Mouse (Mus musculus) monocyte, adult 5-6 weeks (primary cell): ENCODE data around the gene Iqsec2. TPM values are rescaled to one million over a fixed set of nuclear protein-coding genes. Genes with fewer than 3 reads are reported as not detected.
A peak's percentile ranks its signal among the peaks of the same experiment; 100 is the strongest.

Source experiments
- ATAC-seq: fragments of 153-309, 156-312 bp; replicated peaks from 2 replicates; pipeline ENCODE4 v1.8.0; 2017; ENCODE audit warnings: mild to moderate bottlenecking; ENCODE audit not compliant: low TSS enrichment, insufficient number of reproducible peaks, severe bottlenecking, poor library complexity, low FRiP score
- total RNA-seq: library from RNA; stranded (forward); fragments of 200-1000, 200-491, 200-594 nt; gene quantifications from 3 replicates; pipeline ENCODE4 v1.2.3, GENCODE M21; 2017

Iqsec2 gene
- total RNA-seq, 1 experiment from 2014 or later, result 1.8 TPM

GRCm38 (mm10) chrX:152175284-152175683, 31.2 kb downstream of the Iqsec2 start:
- ATAC-seq, result no peak

DNA sequence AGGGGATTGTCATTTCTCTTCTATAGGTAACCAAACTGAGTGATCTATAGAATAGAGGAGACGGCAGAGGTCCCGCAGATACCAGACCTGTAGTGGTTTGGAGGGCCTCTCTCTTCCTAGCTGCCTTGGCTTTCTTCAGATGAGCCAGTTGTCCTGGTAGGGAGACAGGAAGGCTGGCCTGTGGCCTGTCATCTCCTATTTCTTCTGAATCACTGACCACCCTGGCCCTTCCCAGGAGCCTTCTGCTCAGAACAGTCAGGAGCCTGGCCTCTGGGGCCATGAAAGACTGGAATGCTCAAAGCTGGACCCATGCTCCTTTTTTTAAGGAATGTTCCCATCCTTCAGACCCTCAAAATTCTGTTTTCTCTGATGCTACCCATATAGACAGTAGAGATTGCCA, 33.8 kb downstream of the Iqsec2 start:
- no peak for ATAC-seq

- no peak; the same call in 1 of the 2 replicates for ATAC-seq
Measured at GRCm38 (mm10) chrX:152178843-152179545, 34.9 kb downstream of the Iqsec2 start.

- no peak for ATAC-seq
Measured at GRCm38 (mm10) chrX:152179670-152180656, 35.9 kb downstream of the Iqsec2 start.

DNA sequence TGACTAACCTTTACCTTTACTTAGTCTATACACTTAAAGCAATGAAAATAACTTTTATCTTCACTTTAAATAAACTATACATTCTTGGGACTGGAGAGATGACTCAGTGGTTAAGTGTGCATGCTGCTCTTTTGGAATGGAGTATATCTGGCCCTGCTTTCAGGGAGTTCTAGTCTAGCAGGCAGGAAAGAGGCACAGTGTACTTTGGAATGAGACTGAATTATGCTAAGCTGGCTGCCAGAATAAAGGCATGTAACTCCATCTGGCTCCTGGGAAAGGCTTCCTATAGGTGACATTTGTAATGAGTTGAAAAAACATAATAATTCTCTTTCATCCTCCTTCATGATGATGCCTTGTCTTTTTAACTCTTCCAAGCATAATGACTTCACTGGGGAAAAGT, 43.1 kb downstream of the Iqsec2 start:
- ATAC-seq, result no peak

DNA sequence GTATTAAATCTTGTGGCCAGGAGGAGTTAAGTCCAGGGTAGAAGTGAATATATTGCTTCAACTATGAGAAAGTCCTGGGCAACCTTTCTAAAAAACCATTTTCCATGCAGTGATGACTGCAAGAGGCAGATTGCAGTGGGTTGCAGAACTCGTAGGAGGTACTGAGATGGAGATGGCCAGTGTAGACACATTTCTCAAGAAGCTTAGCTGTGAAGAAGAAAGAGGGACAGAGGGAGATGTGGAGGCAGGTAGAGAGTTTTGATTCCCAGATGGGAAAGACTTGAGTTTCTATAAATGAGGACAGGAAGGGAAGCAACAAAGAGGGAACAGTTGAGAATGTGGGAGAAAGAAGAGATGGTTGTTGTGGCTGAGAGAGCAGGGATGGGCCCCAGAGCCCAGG, 47.2 kb downstream of the Iqsec2 start:
- ATAC-seq, result no peak

GRCm38 (mm10) chrX:152197814-152198648, 54.0 kb downstream of the Iqsec2 start:
- ATAC-seq, result no peak

GRCm38 (mm10) chrX:152201737-152202421, 57.8 kb downstream of the Iqsec2 start:
- no peak for ATAC-seq

- no peak for ATAC-seq
Measured at GRCm38 (mm10) chrX:152202422-152203103, 58.5 kb downstream of the Iqsec2 start.

GRCm38 (mm10) chrX:152203247-152203646, 59.2 kb downstream of the Iqsec2 start:
- ATAC-seq, result no peak

GRCm38 (mm10) chrX:152205486-152205885, 61.4 kb downstream of the Iqsec2 start:
- no peak for ATAC-seq

DNA sequence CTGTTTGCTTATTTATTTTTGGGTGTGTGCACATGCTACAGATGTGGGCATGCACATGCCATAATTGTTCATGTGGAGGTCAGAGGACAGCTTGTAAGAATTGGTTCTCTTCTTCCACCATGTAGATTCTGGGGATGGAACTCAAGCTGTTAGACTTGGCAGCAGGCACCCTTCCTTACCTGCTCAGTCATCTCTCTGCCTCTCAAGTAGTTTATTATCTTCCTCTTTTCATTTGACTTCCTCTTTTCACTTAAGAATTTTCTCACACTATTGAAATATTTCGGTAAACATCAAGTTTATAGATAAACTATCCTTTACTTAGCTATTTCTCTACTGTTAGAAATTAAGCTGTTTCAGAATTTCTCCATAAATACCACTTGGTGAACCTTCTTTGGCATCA, 70.6 kb downstream of the Iqsec2 start:
- no peak for ATAC-seq

DNA sequence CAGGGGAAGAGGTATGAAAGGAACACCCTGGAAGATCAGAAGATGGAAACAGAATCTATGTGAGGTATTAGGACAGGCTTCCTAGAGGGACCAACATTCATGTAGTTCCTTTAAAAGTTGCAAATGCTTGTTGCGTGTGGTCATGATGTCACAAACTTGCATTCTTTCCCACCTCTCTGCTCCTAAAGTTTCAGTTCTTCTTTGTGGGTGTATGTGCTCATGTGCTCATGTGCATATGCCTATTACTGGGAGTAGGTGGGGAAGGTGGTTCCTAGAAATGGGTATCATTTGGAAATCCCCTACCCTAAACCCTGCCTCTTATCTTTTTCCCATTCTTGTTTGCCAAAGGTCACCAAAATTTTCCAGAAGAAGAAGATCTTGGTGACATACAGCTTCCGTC, 74.5 kb downstream of the Iqsec2 start:
- peak; percentile 71; the same call in 1 of the 2 replicates for ATAC-seq

GRCm38 (mm10) chrX:152221721-152222120, 77.7 kb downstream of the Iqsec2 start:
- ATAC-seq, result no peak

GRCm38 (mm10) chrX:152222226-152222625, 78.2 kb downstream of the Iqsec2 start:
- no peak for ATAC-seq

- ATAC-seq, result no peak
Measured at GRCm38 (mm10) chrX:152223313-152223712, 79.2 kb downstream of the Iqsec2 start.

- ATAC-seq, result no peak
Measured at GRCm38 (mm10) chrX:152224280-152224679, 80.2 kb downstream of the Iqsec2 start.
